Mouse (Mus musculus): ENCODE results near the gene Fam186b. TPM values are rescaled to one million over a fixed set of nuclear protein-coding genes. Genes with fewer than 3 reads are reported as not detected.

The Fam186b gene
- polyA plus RNA-seq, 1 experiment from 2014 or later = 0.35 TPM

- Histone ChIP-seq H3K4me1 (peaks cover 15% of the 10 kb centered on the region; the same call in 1 of the 2 replicates), H3K9ac (no peak overlapping the region)
Observed at GRCm38 (mm10) chr15:99318861-99319410, 23.2 kb upstream of the Fam186b start.

GRCm38 (mm10) chr15:99318071-99318470 is 22.4 kb upstream of the Fam186b start:
- Histone ChIP-seq H3K27me3 (no peaks in the 10 kb centered on the region), H3K27ac (peak overlapping the region; percentile 82), H3K36me3 (peaks cover 68% of the 10 kb centered on the region), H3K4me3 (no peak overlapping the region), H3K4me2 (no peak overlapping the region), H3K9me3 (no peaks in the 10 kb centered on the region), H3K4me1 (peaks cover 15% of the 10 kb centered on the region; the same call in 1 of the 2 replicates), H3K9ac (no peak overlapping the region)
- 80% methylated on average over 6 of the region's 6 CpGs for WGBS
- ATAC-seq (ENCODE audit: borderline replicate concordance, extremely low read depth, low FRiP score, low TSS enrichment) = no peak

More at GRCm38 (mm10) chr15:99318861-99319410, 23.2 kb upstream of the Fam186b start:
- Histone ChIP-seq H3K27ac (peak overlapping the region; percentile 82), H3K36me3 (peaks cover 75% of the 10 kb centered on the region), H3K9me3 (no peaks in the 10 kb centered on the region), H3K4me3 (no peak overlapping the region), H3K27me3 (no peaks in the 10 kb centered on the region), H3K4me2 (peak overlapping the region; percentile 7; the same call in 1 of the 2 replicates)
- WGBS = 77% methylated on average over 14 of the region's 14 CpGs
- no peak for ATAC-seq (ENCODE audit: borderline replicate concordance, extremely low read depth, low FRiP score, low TSS enrichment)

- 72% methylated on average over 2 of the region's 2 CpGs for WGBS
- ATAC-seq (ENCODE audit: borderline replicate concordance, extremely low read depth, low FRiP score, low TSS enrichment) = peak; percentile 55
- Histone ChIP-seq H3K27ac (peak overlapping the region; percentile 82), H3K9ac (no peak overlapping the region), H3K27me3 (no peaks in the 10 kb centered on the region), H3K4me2 (no peak overlapping the region), H3K4me3 (no peak overlapping the region), H3K36me3 (peaks cover 59% of the 10 kb centered on the region), H3K4me1 (peaks cover 15% of the 10 kb centered on the region; the same call in 1 of the 2 replicates), H3K9me3 (no peaks in the 10 kb centered on the region)
Observed at GRCm38 (mm10) chr15:99317267-99317651, 21.6 kb upstream of the Fam186b start.

- 68% methylated on average over 16 of the region's 16 CpGs for WGBS
- Histone ChIP-seq H3K9me3 (no peaks in the 10 kb centered on the region), H3K9ac (no peak overlapping the region), H3K36me3 (peaks cover 56% of the 10 kb centered on the region), H3K4me3 (no peak overlapping the region), H3K4me1 (peaks cover 15% of the 10 kb centered on the region; the same call in 1 of the 2 replicates), H3K27ac (peak overlapping the region; percentile 82), H3K4me2 (no peak overlapping the region), H3K27me3 (no peaks in the 10 kb centered on the region)
- peak; percentile 47 for ATAC-seq (ENCODE audit: borderline replicate concordance, extremely low read depth, low FRiP score, low TSS enrichment)
Observed at GRCm38 (mm10) chr15:99316314-99317266, 20.9 kb upstream of the Fam186b start.

- 85% methylated on average over 16 of the region's 16 CpGs for WGBS
- ATAC-seq (ENCODE audit: borderline replicate concordance, extremely low read depth, low FRiP score, low TSS enrichment) = no peak
- Histone ChIP-seq H3K9me3 (no peaks in the 10 kb centered on the region), H3K4me3 (no peak overlapping the region), H3K27me3 (no peaks in the 10 kb centered on the region), H3K36me3 (peaks cover 58% of the 10 kb centered on the region), H3K9ac (no peak overlapping the region), H3K27ac (no peak overlapping the region), H3K4me1 (peaks cover 6% of the 10 kb centered on the region; the same call in 1 of the 2 replicates), H3K4me2 (no peak overlapping the region)
Observed at GRCm38 (mm10) chr15:99314891-99315290, 19.2 kb upstream of the Fam186b start.

GRCm38 (mm10) chr15:99310617-99311016 is 14.9 kb upstream of the Fam186b start:
- H3K27me3 ChIP-seq = no peaks in the 10 kb centered on the region
- 81% methylated on average over 5 of the region's 5 CpGs for WGBS
- H3K9me3 ChIP-seq = no peaks in the 10 kb centered on the region
- no peak for ATAC-seq (ENCODE audit: borderline replicate concordance, extremely low read depth, low FRiP score, low TSS enrichment)
- no peaks in the 10 kb centered on the region for H3K4me1 ChIP-seq
- H3K4me2 ChIP-seq = no peak overlapping the region
- no peak overlapping the region for H3K9ac ChIP-seq
- peaks cover 69% of the 10 kb centered on the region for H3K36me3 ChIP-seq
- H3K27ac ChIP-seq = no peak overlapping the region
- no peak overlapping the region for H3K4me3 ChIP-seq

- peaks cover 75% of the 10 kb centered on the region for H3K36me3 ChIP-seq
- H3K4me3 ChIP-seq = no peak overlapping the region
- no peak overlapping the region for H3K27ac ChIP-seq
- no peaks in the 10 kb centered on the region for H3K27me3 ChIP-seq
- WGBS = 88% methylated on average over 9 of the region's 9 CpGs
- no peaks in the 10 kb centered on the region for H3K9me3 ChIP-seq
- no peak for ATAC-seq (ENCODE audit: borderline replicate concordance, extremely low read depth, low FRiP score, low TSS enrichment)
- H3K4me2 ChIP-seq = no peak overlapping the region
- H3K4me1 ChIP-seq = no peaks in the 10 kb centered on the region
- H3K9ac ChIP-seq = no peak overlapping the region
Observed at GRCm38 (mm10) chr15:99309549-99309948, 13.9 kb upstream of the Fam186b start.

GRCm38 (mm10) chr15:99307476-99307875 is 11.8 kb upstream of the Fam186b start:
- WGBS = 79% methylated on average over 9 of the region's 9 CpGs
- H3K4me3 ChIP-seq = no peak overlapping the region
- H3K9me3 ChIP-seq = no peaks in the 10 kb centered on the region
- H3K27ac ChIP-seq = no peak overlapping the region
- H3K4me2 ChIP-seq = no peak overlapping the region
- ATAC-seq (ENCODE audit: borderline replicate concordance, extremely low read depth, low FRiP score, low TSS enrichment) = no peak
- H3K36me3 ChIP-seq = peaks cover 76% of the 10 kb centered on the region
- no peaks in the 10 kb centered on the region for H3K4me1 ChIP-seq
- no peaks in the 10 kb centered on the region for H3K27me3 ChIP-seq
- H3K9ac ChIP-seq = no peak overlapping the region

- ATAC-seq (ENCODE audit: borderline replicate concordance, extremely low read depth, low FRiP score, low TSS enrichment) = no peak
- Histone ChIP-seq H3K4me1 (peaks cover 10% of the 10 kb centered on the region), H3K4me3 (peak overlapping the region; percentile 76), H3K9ac (no peak overlapping the region), H3K27me3 (no peaks in the 10 kb centered on the region), H3K9me3 (no peaks in the 10 kb centered on the region), H3K27ac (no peak overlapping the region), H3K36me3 (no peaks in the 10 kb centered on the region), H3K4me2 (peak overlapping the region; percentile 76)
- WGBS = 32% methylated on average over 5 of the region's 5 CpGs
Observed at GRCm38 (mm10) chr15:99296213-99296612, 525 bp upstream of the Fam186b start.

GRCm38 (mm10) chr15:99294813-99295374 is 794 bp downstream of the Fam186b start, which contains the start of gene Prpf40b:
Prpf40b (plus strand) TSS chr15:99295087.
- under 1% methylated on average over 61 of the region's 64 CpGs for WGBS
- Histone ChIP-seq H3K4me1 (peaks cover 10% of the 10 kb centered on the region), H3K27ac (peak within 1 kb of the TSS; percentile 91), H3K4me2 (peak within 1 kb of the TSS; percentile 76), H3K9ac (peak within 1 kb of the TSS; percentile 66), H3K4me3 (peak within 1 kb of the TSS; percentile 76), H3K36me3 (no peaks in the 10 kb centered on the region), H3K27me3 (no peaks in the 10 kb centered on the region), H3K9me3 (no peaks in the 10 kb centered on the region)
- ATAC-seq (ENCODE audit: borderline replicate concordance, extremely low read depth, low FRiP score, low TSS enrichment) = peak; percentile 97

- Histone ChIP-seq H3K9me3 (no peaks in the 10 kb centered on the region), H3K36me3 (no peaks in the 10 kb centered on the region), H3K4me1 (peaks cover 10% of the 10 kb centered on the region), H3K9ac (peak overlapping the region; percentile 66), H3K27me3 (no peaks in the 10 kb centered on the region), H3K4me3 (peak overlapping the region; percentile 76), H3K4me2 (peak overlapping the region; percentile 76), H3K27ac (0 out of 2 replicates have a peak overlapping the region, but pooled peaks have one; percentile 91)
- no peak for ATAC-seq (ENCODE audit: borderline replicate concordance, extremely low read depth, low FRiP score, low TSS enrichment)
- 14% methylated on average over 16 of the region's 16 CpGs for WGBS
Observed at GRCm38 (mm10) chr15:99294287-99294686, 1.4 kb downstream of the Fam186b start.

All from lung, embryonic 15.5 days (tissue).